8 mouse cellular contexts compared by ENCODE assay signal in the genomic region with DNA sequence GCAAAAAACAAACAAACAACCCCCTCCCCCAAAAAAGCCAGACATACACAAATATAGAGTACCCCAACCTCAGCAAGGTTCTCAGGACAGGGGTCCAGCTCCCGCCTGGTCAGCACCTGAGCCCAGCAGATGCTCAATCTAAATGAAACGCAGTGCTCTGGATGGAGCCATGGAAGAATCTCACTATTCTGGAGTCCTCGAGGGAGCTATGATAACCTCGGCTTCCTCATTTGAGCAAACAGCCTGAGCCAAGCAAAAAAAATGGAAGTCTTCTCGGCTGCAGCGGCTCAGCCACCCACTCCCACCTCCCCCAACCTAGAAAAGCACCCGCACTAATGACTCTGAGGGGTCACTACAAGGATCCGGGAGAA. TPM values are rescaled to one million over a fixed set of nuclear protein-coding genes. Genes with fewer than 3 reads are reported as not detected.
A peak's percentile ranks its signal among the peaks of the same experiment; 100 is the strongest.
DNase-seq lines count a peak whose midpoint lies in the region; ATAC-seq and TF ChIP-seq lines count a peak whose summit lies in the region.

No protein-coding gene starts in this region.

- peaks cover 12% of the 10 kb centered on the region for H3K27me3 ChIP-seq in heart, embryonic 13.5 days (replicated peaks)
- H3K27me3 ChIP-seq in ES-Bruce4 (ENCODE audit: control insufficient read depth, insufficient read depth, low read length, poor library complexity, severe bottlenecking), result no peaks in the 10 kb centered on the region
- H3K27me3 ChIP-seq in forebrain, embryonic 16.5 days (replicated peaks; ENCODE audit: control insufficient read depth, insufficient read depth, low read length), result peaks cover 6% of the 10 kb centered on the region; the same call in 1 of the 2 replicates
- H3K27me3 ChIP-seq in lung, postnatal 0 days (replicated peaks; ENCODE audit: insufficient read depth, low read length), result no peaks in the 10 kb centered on the region

- H3K27ac ChIP-seq in heart, embryonic 13.5 days (replicated peaks), result peak overlapping the region; percentile 80
- H3K27ac ChIP-seq in ES-Bruce4 (ENCODE audit: insufficient read depth, low read length), result no peak overlapping the region
- H3K27ac ChIP-seq in forebrain, embryonic 16.5 days (ENCODE audit: low read length), result no peak overlapping the region
- 0 out of 2 replicates have a peak overlapping the region, but pooled peaks have one; percentile 54 for H3K27ac ChIP-seq in lung, postnatal 0 days (ENCODE audit: low read length)

- TF ChIP-seq POLR2A in ES-Bruce4 (IDR thresholded peaks at IDR 0.05; ENCODE audit: insufficient read depth, low read length), result no peak

- peaks cover 16% of the 10 kb centered on the region for H3K4me1 ChIP-seq in heart, embryonic 13.5 days
- H3K4me1 ChIP-seq in ES-Bruce4 (ENCODE audit: control insufficient read depth, insufficient read depth, low read length), result no peaks in the 10 kb centered on the region
- H3K4me1 ChIP-seq in forebrain, embryonic 16.5 days (replicated peaks; ENCODE audit: control insufficient read depth, insufficient read depth, low read length), result peaks cover 12% of the 10 kb centered on the region
- peaks cover 9% of the 10 kb centered on the region; the same call in 1 of the 2 replicates for H3K4me1 ChIP-seq in lung, postnatal 0 days (ENCODE audit: insufficient read depth, low read depth, low read length)

- 4% methylated on average over 8 of the region's 8 CpGs for WGBS in heart, embryonic 13.5 days
- WGBS in forebrain, embryonic 16.5 days, result 3% methylated on average over 8 of the region's 8 CpGs
- WGBS in lung, postnatal 0 days, result 3% methylated on average over 8 of the region's 8 CpGs

- no peak for DNase-seq in heart, adult 9 months (ENCODE audit: low spot score in 2 of 2)
- DNase-seq in lung, postnatal 0 days (ENCODE audit: low spot score), result no peak
- no peak for DNase-seq in adipocyte (ENCODE audit: low spot score)
- DNase-seq in adrenal gland, postnatal 36 days, result no peak

- no peaks in the 10 kb centered on the region for H3K9me3 ChIP-seq in heart, embryonic 13.5 days
- H3K9me3 ChIP-seq in ES-Bruce4 (replicated peaks; ENCODE audit: control insufficient read depth, insufficient read depth, low read length, poor library complexity, severe bottlenecking), result no peaks in the 10 kb centered on the region
- H3K9me3 ChIP-seq in forebrain, embryonic 16.5 days (ENCODE audit: control insufficient read depth, low read length), result no peaks in the 10 kb centered on the region
- H3K9me3 ChIP-seq in lung, postnatal 0 days (ENCODE audit: low read length), result no peaks in the 10 kb centered on the region

- H3K9ac ChIP-seq in heart, embryonic 13.5 days, result peak overlapping the region; percentile 94
- H3K9ac ChIP-seq in ES-Bruce4 (ENCODE audit: low read depth, poor library complexity, severe bottlenecking), result peak overlapping the region; percentile 66
- H3K9ac ChIP-seq in forebrain, embryonic 16.5 days (replicated peaks; ENCODE audit: low read depth, low read length), result peak overlapping the region; percentile 88
- peak overlapping the region; percentile 88 for H3K9ac ChIP-seq in lung, postnatal 0 days (replicated peaks; ENCODE audit: low read depth)

- H3K4me2 ChIP-seq in heart, embryonic 13.5 days, result peak overlapping the region; percentile 80
- peak overlapping the region; percentile 75 for H3K4me2 ChIP-seq in forebrain, embryonic 16.5 days (ENCODE audit: low read length)
- peak overlapping the region; percentile 90 for H3K4me2 ChIP-seq in lung, postnatal 0 days (replicated peaks; ENCODE audit: low read depth, low read length)

- no peak for ATAC-seq in heart, embryonic 13.5 days (ENCODE audit: extremely low read depth, insufficient number of reproducible peaks, low FRiP score, low TSS enrichment)
- ATAC-seq in forebrain, embryonic 16.5 days, result no peak; the same call in 1 of the 2 replicates
- no peak for ATAC-seq in lung, postnatal 0 days
- ATAC-seq in inflammation-experienced regulatory T-cells, adult 6 months, result no peak

- H3K36me3 ChIP-seq in heart, embryonic 13.5 days, result peaks cover 43% of the 10 kb centered on the region
- peaks cover 16% of the 10 kb centered on the region for H3K36me3 ChIP-seq in ES-Bruce4 (ENCODE audit: control insufficient read depth, insufficient read depth, low read length, poor library complexity, severe bottlenecking)
- H3K36me3 ChIP-seq in forebrain, embryonic 16.5 days (ENCODE audit: control insufficient read depth, insufficient read depth), result peaks cover 24% of the 10 kb centered on the region
- peaks cover 18% of the 10 kb centered on the region; the same call in 1 of the 2 replicates for H3K36me3 ChIP-seq in lung, postnatal 0 days (ENCODE audit: insufficient read depth, low read length)

- H3K4me3 ChIP-seq in heart, embryonic 13.5 days, result peak overlapping the region; percentile 94
- peak overlapping the region; percentile 91 for H3K4me3 ChIP-seq in ES-Bruce4 (ENCODE audit: low read depth, low read length)
- peak overlapping the region; percentile 84 for H3K4me3 ChIP-seq in forebrain, embryonic 16.5 days (replicated peaks; ENCODE audit: low read length)
- peak overlapping the region; percentile 86 for H3K4me3 ChIP-seq in lung, postnatal 0 days (ENCODE audit: low read depth, low read length)

- no peak for TF ChIP-seq CTCF in ES-Bruce4 (IDR thresholded peaks at IDR 0.05; ENCODE audit: low read depth, low read length)
- no peak for TF ChIP-seq CTCF in lung, postnatal 0 days (IDR thresholded peaks at IDR 0.05)

- TF ChIP-seq EP300 in ES-Bruce4 (IDR thresholded peaks at IDR 0.05; ENCODE audit: insufficient read depth, low read depth, low read length), result no peak
- no peak for TF ChIP-seq EP300 in lung, postnatal 0 days (IDR thresholded peaks at IDR 0.05)

RNA-seq across cellular contexts. Expression of a gene that starts 0.8 kb away (rescaled TPM):
- polyA plus RNA-seq in heart, embryonic 13.5 days (2015; fragmentation: Nextera tagmentation; extraction: Ambion mirVana), result 887 and 1,052 TPM in 2 replicates
- polyA plus RNA-seq in ES-Bruce4 (2011; ENCODE audit: insufficient read depth, insufficient read length, low read depth, missing spikeins), result 181 and 191 TPM in 2 replicates
- 376 and 452 TPM in 2 replicates for polyA plus RNA-seq in forebrain, embryonic 16.5 days (2015; fragmentation: Nextera tagmentation; extraction: Ambion mirVana)
- polyA plus RNA-seq in lung, postnatal 0 days (2015; fragmentation: Nextera tagmentation; extraction: Ambion mirVana), result 348 and 406 TPM in 2 replicates
- polyA plus RNA-seq in inflammation-experienced regulatory T-cells, adult 6 months (2017; shearing (Covaris generic)), result 100 to 1,000 TPM; 232 to 355 (median 274) TPM
- total RNA-seq in adrenal gland, postnatal 36 days (2021), result 100 to 1,000 TPM; 628 to 645 TPM

RNA-seq across cellular contexts. Expression of a gene that starts 1.8 kb away (rescaled TPM):
- not detected in 2 replicates for polyA plus RNA-seq in heart, embryonic 13.5 days (2015; fragmentation: Nextera tagmentation; extraction: Ambion mirVana)
- not detected in 2 replicates for polyA plus RNA-seq in ES-Bruce4 (2011; ENCODE audit: insufficient read depth, insufficient read length, low read depth, missing spikeins)
- not detected in 2 replicates for polyA plus RNA-seq in forebrain, embryonic 16.5 days (2015; fragmentation: Nextera tagmentation; extraction: Ambion mirVana)
- polyA plus RNA-seq in lung, postnatal 0 days (2015; fragmentation: Nextera tagmentation; extraction: Ambion mirVana), result 0.86 TPM in 1 of 2 replicates, not detected in the other
- not detected for polyA plus RNA-seq in inflammation-experienced regulatory T-cells, adult 6 months (2017; shearing (Covaris generic))
- not detected for total RNA-seq in adrenal gland, postnatal 36 days (2021)

RNA-seq across cellular contexts. Expression of a gene that starts 8.2 kb away (rescaled TPM):
- 23.5 and 23.9 TPM in 2 replicates for polyA plus RNA-seq in heart, embryonic 13.5 days (2015; fragmentation: Nextera tagmentation; extraction: Ambion mirVana)
- 26.7 and 29.6 TPM in 2 replicates for polyA plus RNA-seq in ES-Bruce4 (2011; ENCODE audit: insufficient read depth, insufficient read length, low read depth, missing spikeins)
- polyA plus RNA-seq in forebrain, embryonic 16.5 days (2015; fragmentation: Nextera tagmentation; extraction: Ambion mirVana), result 31.6 and 34.8 TPM in 2 replicates
- polyA plus RNA-seq in lung, postnatal 0 days (2015; fragmentation: Nextera tagmentation; extraction: Ambion mirVana), result 21.7 and 23.8 TPM in 2 replicates
- 10 to 100 TPM; 22.7 to 27.5 (median 26.2) TPM for polyA plus RNA-seq in inflammation-experienced regulatory T-cells, adult 6 months (2017; shearing (Covaris generic))
- 10 to 100 TPM; 27.9 to 28.7 TPM for total RNA-seq in adrenal gland, postnatal 36 days (2021)

RNA-seq across cellular contexts. Expression of a gene that starts 8.8 kb away (rescaled TPM):
- polyA plus RNA-seq in heart, embryonic 13.5 days (2015; fragmentation: Nextera tagmentation; extraction: Ambion mirVana), result 0.96 and 0.98 TPM in 2 replicates
- 1.8 and 2.1 TPM in 2 replicates for polyA plus RNA-seq in ES-Bruce4 (2011; ENCODE audit: insufficient read depth, insufficient read length, low read depth, missing spikeins)
- polyA plus RNA-seq in forebrain, embryonic 16.5 days (2015; fragmentation: Nextera tagmentation; extraction: Ambion mirVana), result 0.07 and 0.16 TPM in 2 replicates
- polyA plus RNA-seq in lung, postnatal 0 days (2015; fragmentation: Nextera tagmentation; extraction: Ambion mirVana), result 0.42 and 0.46 TPM in 2 replicates
- polyA plus RNA-seq in inflammation-experienced regulatory T-cells, adult 6 months (2017; shearing (Covaris generic)), result 1 to 10 TPM in 2 of 3 experiments, under 1 TPM in 1; 0.65 to 5.5 (median 1.9) TPM
- total RNA-seq in adrenal gland, postnatal 36 days (2021), result 1 to 10 TPM; 4.0 to 4.9 TPM

Comparison
In these comparisons a context has a peak if more than half of its experiments do, and no peak if none do; other contexts are left out.
1. H3K27ac ChIP-seq: peak in heart, embryonic 13.5 days (single experiment) and lung, postnatal 0 days (single experiment); none in ES-Bruce4 (single experiment) and forebrain, embryonic 16.5 days (single experiment).
2. Peak in every context shown above with its lines, with median percentiles within 50 percentile points of each other: H3K4me2 ChIP-seq, H3K4me3 ChIP-seq and H3K9ac ChIP-seq.